Mouse (Mus musculus) embryonic stem cell, embryonic (primary cell): ENCODE measurements around the gene Ap3s2.

Experiments
- CTCF ChIA-PET, 4 experiments: fragments of 300-600 bp in 2 of 4; fragments of 350-600 bp in 2 of 4; sonication (Branson Sonifier 250); formaldehyde crosslinking; loops; one replicate each; lab custom pipeline; 2022; ENCODE audit warnings: inconsistent platforms in 2 of 4; lab: Charles Lee
- POLR2A ChIA-PET, 4 experiments: fragments of 300-600 bp in 2 of 4; fragments of 350-600 bp in 2 of 4; sonication (Branson Sonifier 250); formaldehyde crosslinking; loops; one replicate each; lab custom pipeline; 2022; ENCODE audit warnings: antibody characterized with exemption in 4 of 4, inconsistent platforms in 1 of 4; lab: Charles Lee

The Ap3s2 gene

GRCm38 (mm10) chr7:79831145-79831544, 89.3 kb downstream of the Ap3s2 start:
- POLR2A ChIA-PET: interaction anchor here in 1 of 4 experiments (1.1 to 1.3 kb wide), 2 partner anchors 10 to 32 kb away, joined by 3 read pairs; no protein-coding TSS in a partner anchor
- CTCF ChIA-PET: interaction anchor here in 2 of 4 experiments (0.7 to 1.0 kb wide), 3 partner anchors 11 to 103 kb away, joined by 3 to 4 read pairs (median 4); no protein-coding TSS in a partner anchor

DNA sequence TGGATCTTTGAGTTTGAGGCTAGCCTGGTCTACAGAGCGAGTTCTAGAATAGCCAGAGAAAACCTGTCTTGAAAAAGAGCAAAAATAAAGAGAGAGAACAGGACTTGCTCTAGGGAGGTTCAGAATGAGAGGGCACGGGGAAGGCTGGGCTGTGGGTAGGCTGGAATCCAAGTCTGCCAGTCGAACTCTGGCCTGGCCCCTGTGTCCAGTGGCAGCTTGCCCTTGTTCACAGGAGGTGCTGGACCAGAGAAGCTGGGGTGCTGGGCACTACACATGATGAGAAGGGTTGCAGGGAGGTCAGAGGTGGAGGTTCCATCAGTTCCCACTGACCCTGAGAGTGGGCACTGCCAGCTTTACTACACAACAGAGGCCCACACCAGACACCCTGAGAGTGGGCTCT, 92.1 kb downstream of the Ap3s2 start:
- ChIA-PET CTCF (interaction anchor here in 1 of 4 experiments (1.1 kb wide), 1 partner anchor 29 kb away, joined by 3 read pairs; no protein-coding TSS in a partner anchor), POLR2A (no interaction called here)
